Mouse (Mus musculus): ENCODE results near the gene Ccdc149. TPM values are rescaled to one million over a fixed set of nuclear protein-coding genes. Genes with fewer than 3 reads are reported as not detected.

The Ccdc149 gene
- polyA plus RNA-seq, 1 experiment: 1.7 TPM

GRCm38 (mm10) chr5:52355612-52356011, 115.7 kb downstream of the Ccdc149 start:
- no peak for TF ChIP-seq CTCF (conservative IDR thresholded peaks at IDR 0.05; ENCODE audit: insufficient read depth, insufficient read length, low read depth, low read length)
- TF ChIP-seq POLR2A (IDR thresholded peaks at IDR 0.05; ENCODE audit: low read depth, low read length): no peak
- Histone ChIP-seq H3K4me3 (ENCODE audit: insufficient read depth, low read depth, low read length) (no peak overlapping the region), H3K27me3 (replicated peaks; ENCODE audit: control insufficient read depth, insufficient read depth, low read length) (no peaks in the 10 kb centered on the region), H3K4me1 (ENCODE audit: control insufficient read depth, insufficient read depth, low read length) (peaks cover 16% of the 10 kb centered on the region; the same call in 1 of the 2 replicates), H3K36me3 (ENCODE audit: control insufficient read depth, insufficient read depth, low read length) (no peaks in the 10 kb centered on the region), H3K27ac (ENCODE audit: insufficient read depth, low read depth, low read length) (no peak overlapping the region)
- DNase-seq: no peak
- WGBS: 77% methylated on average over 7 of the region's 7 CpGs

- WGBS: 50% methylated on average over 4 of the region's 4 CpGs
- Histone ChIP-seq H3K36me3 (ENCODE audit: control insufficient read depth, insufficient read depth, low read length) (no peaks in the 10 kb centered on the region), H3K27ac (ENCODE audit: insufficient read depth, low read depth, low read length) (no peak overlapping the region), H3K4me3 (ENCODE audit: insufficient read depth, low read depth, low read length) (no peak overlapping the region), H3K27me3 (replicated peaks; ENCODE audit: control insufficient read depth, insufficient read depth, low read length) (no peaks in the 10 kb centered on the region), H3K4me1 (ENCODE audit: control insufficient read depth, insufficient read depth, low read length) (peaks cover 9% of the 10 kb centered on the region; the same call in 1 of the 2 replicates)
- TF ChIP-seq CTCF (conservative IDR thresholded peaks at IDR 0.05; ENCODE audit: insufficient read depth, insufficient read length, low read depth, low read length): no peak
- TF ChIP-seq POLR2A (IDR thresholded peaks at IDR 0.05; ENCODE audit: low read depth, low read length): no peak
- DNase-seq: peak; percentile 18
Measured at GRCm38 (mm10) chr5:52354441-52354840, 116.9 kb downstream of the Ccdc149 start.

GRCm38 (mm10) chr5:52352730-52353129, 118.6 kb downstream of the Ccdc149 start:
- 94% methylated on average over 5 of the region's 5 CpGs for WGBS
- TF ChIP-seq POLR2A (IDR thresholded peaks at IDR 0.05; ENCODE audit: low read depth, low read length): no peak
- TF ChIP-seq CTCF (conservative IDR thresholded peaks at IDR 0.05; ENCODE audit: insufficient read depth, insufficient read length, low read depth, low read length): no peak
- no peak for DNase-seq
- Histone ChIP-seq H3K27me3 (replicated peaks; ENCODE audit: control insufficient read depth, insufficient read depth, low read length) (no peaks in the 10 kb centered on the region), H3K36me3 (ENCODE audit: control insufficient read depth, insufficient read depth, low read length) (no peaks in the 10 kb centered on the region), H3K27ac (ENCODE audit: insufficient read depth, low read depth, low read length) (no peak overlapping the region), H3K4me3 (ENCODE audit: insufficient read depth, low read depth, low read length) (no peak overlapping the region), H3K4me1 (ENCODE audit: control insufficient read depth, insufficient read depth, low read length) (peaks cover 12% of the 10 kb centered on the region; the same call in 1 of the 2 replicates)

- WGBS: 82% methylated on average over 2 of the region's 2 CpGs
- Histone ChIP-seq H3K4me1 (ENCODE audit: control insufficient read depth, insufficient read depth, low read length) (peaks cover 3% of the 10 kb centered on the region; the same call in 1 of the 2 replicates), H3K36me3 (ENCODE audit: control insufficient read depth, insufficient read depth, low read length) (no peaks in the 10 kb centered on the region), H3K27ac (ENCODE audit: insufficient read depth, low read depth, low read length) (no peak overlapping the region), H3K27me3 (replicated peaks; ENCODE audit: control insufficient read depth, insufficient read depth, low read length) (no peaks in the 10 kb centered on the region), H3K4me3 (ENCODE audit: insufficient read depth, low read depth, low read length) (no peak overlapping the region)
- no peak for TF ChIP-seq CTCF (conservative IDR thresholded peaks at IDR 0.05; ENCODE audit: insufficient read depth, insufficient read length, low read depth, low read length)
- TF ChIP-seq POLR2A (IDR thresholded peaks at IDR 0.05; ENCODE audit: low read depth, low read length): no peak
- no peak for DNase-seq
Measured at GRCm38 (mm10) chr5:52351561-52351960, 119.8 kb downstream of the Ccdc149 start.

- H3K4me3 ChIP-seq (ENCODE audit: insufficient read depth, low read depth, low read length): no peak overlapping the region
- H3K27me3 ChIP-seq (replicated peaks; ENCODE audit: control insufficient read depth, insufficient read depth, low read length): no peaks in the 10 kb centered on the region
- TF ChIP-seq CTCF (conservative IDR thresholded peaks at IDR 0.05; ENCODE audit: insufficient read depth, insufficient read length, low read depth, low read length) (no peak), POLR2A (IDR thresholded peaks at IDR 0.05; ENCODE audit: low read depth, low read length) (no peak)
- H3K4me1 ChIP-seq (ENCODE audit: control insufficient read depth, insufficient read depth, low read length): peaks cover 3% of the 10 kb centered on the region; the same call in 1 of the 2 replicates
- no peak overlapping the region for H3K27ac ChIP-seq (ENCODE audit: insufficient read depth, low read depth, low read length)
- 77% methylated on average over 2 of the region's 2 CpGs for WGBS
- DNase-seq: no peak
- H3K36me3 ChIP-seq (ENCODE audit: control insufficient read depth, insufficient read depth, low read length): no peaks in the 10 kb centered on the region
Measured at GRCm38 (mm10) chr5:52350451-52350850, 120.9 kb downstream of the Ccdc149 start.

GRCm38 (mm10) chr5:52346890-52347289, 124.4 kb downstream of the Ccdc149 start:
- H3K27me3 ChIP-seq (replicated peaks; ENCODE audit: control insufficient read depth, insufficient read depth, low read length): no peaks in the 10 kb centered on the region
- 60% methylated on average over 2 of the region's 2 CpGs for WGBS
- H3K36me3 ChIP-seq (ENCODE audit: control insufficient read depth, insufficient read depth, low read length): no peaks in the 10 kb centered on the region
- peaks cover 3% of the 10 kb centered on the region; the same call in 1 of the 2 replicates for H3K4me1 ChIP-seq (ENCODE audit: control insufficient read depth, insufficient read depth, low read length)
- no peak overlapping the region for H3K4me3 ChIP-seq (ENCODE audit: insufficient read depth, low read depth, low read length)
- H3K27ac ChIP-seq (ENCODE audit: insufficient read depth, low read depth, low read length): no peak overlapping the region
- TF ChIP-seq POLR2A (IDR thresholded peaks at IDR 0.05; ENCODE audit: low read depth, low read length): no peak
- no peak for TF ChIP-seq CTCF (conservative IDR thresholded peaks at IDR 0.05; ENCODE audit: insufficient read depth, insufficient read length, low read depth, low read length)
- no peak for DNase-seq

GRCm38 (mm10) chr5:52339134-52339533, 132.2 kb downstream of the Ccdc149 start:
- H3K27ac ChIP-seq (ENCODE audit: insufficient read depth, low read depth, low read length): no peak overlapping the region
- 78% methylated on average over 2 of the region's 2 CpGs for WGBS
- peak; percentile 42 for DNase-seq
- no peak for TF ChIP-seq CTCF (conservative IDR thresholded peaks at IDR 0.05; ENCODE audit: insufficient read depth, insufficient read length, low read depth, low read length)
- TF ChIP-seq POLR2A (IDR thresholded peaks at IDR 0.05; ENCODE audit: low read depth, low read length): no peak
- H3K27me3 ChIP-seq (replicated peaks; ENCODE audit: control insufficient read depth, insufficient read depth, low read length): no peaks in the 10 kb centered on the region
- H3K4me1 ChIP-seq (ENCODE audit: control insufficient read depth, insufficient read depth, low read length): no peaks in the 10 kb centered on the region
- H3K36me3 ChIP-seq (ENCODE audit: control insufficient read depth, insufficient read depth, low read length): no peaks in the 10 kb centered on the region
- H3K4me3 ChIP-seq (ENCODE audit: insufficient read depth, low read depth, low read length): no peak overlapping the region

Measured in kidney, adult 2 months (tissue).